Mouse (Mus musculus) liver, embryonic 14.5 days (tissue): ENCODE measurements around the gene Zmynd8. TPM values are rescaled to one million over a fixed set of nuclear protein-coding genes. Genes with fewer than 3 reads are reported as not detected.

Source experiments
- ATAC-seq: fragments of 200-750 bp; cut with Nextera tagmentation; 2 replicates; pipeline ENCODE4 v1.8.0; 2017; ENCODE audit warnings: moderate number of reproducible peaks, mild to moderate bottlenecking, moderate library complexity; ENCODE audit not compliant: insufficient read depth
- DNase-seq, 3 experiments: peaks; one replicate each; pipeline ENCODE4 v3.0.0-alpha.2; 2012 to 2013; ENCODE audit warnings: low read depth in 3 of 3, low spot score in 3 of 3
- H3K27ac ChIP-seq: fragments of 300-500 bp; sonication (generic); 2 replicates; pipeline ENCODE4 v1.5.1; 2014; ENCODE audit warnings: moderate library complexity, mild to moderate bottlenecking, control low read depth, inconsistent platforms
- H3K27me3 ChIP-seq: fragments of 300-500 bp; sonication (generic); 2 replicates; pipeline ENCODE4 v1.6.1; 2014; ENCODE audit warnings: mild to moderate bottlenecking, low read length, moderate library complexity; ENCODE audit not compliant: control insufficient read depth, insufficient read depth
- H3K36me3 ChIP-seq: fragments of 300-500 bp; sonication (generic); replicated peaks from 2 replicates; pipeline ENCODE4 v1.6.1; 2014; ENCODE audit warnings: low read depth; ENCODE audit not compliant: control insufficient read depth, insufficient read depth
- H3K4me1 ChIP-seq, 2 experiments: fragments of 200-500 bp in 1 of 2; fragments of 300-500 bp in 1 of 2; sonication (generic) in 1 of 2; replicated peaks; 2 replicates each; pipeline ENCODE4 v1.6.1; 2012 to 2014; ENCODE audit warnings: antibody characterized with exemption in 1 of 2, inconsistent platforms in 1 of 2, low read length in 1 of 2; ENCODE audit not compliant: control insufficient read depth in 2 of 2, insufficient read depth in 2 of 2
- H3K4me2 ChIP-seq: fragments of 300-500 bp; sonication (generic); 2 replicates; pipeline ENCODE4 v1.6.1; 2014; ENCODE audit warnings: low read depth, mild to moderate bottlenecking, control low read depth, moderate library complexity
- H3K4me3 ChIP-seq, 2 experiments: fragments of 200-500 bp in 1 of 2; fragments of 300-500 bp in 1 of 2; sonication (generic) in 1 of 2; 2 replicates each; pipeline ENCODE4 v1.5.1; 2012 to 2014; ENCODE audit warnings: low read depth in 2 of 2, low read length in 2 of 2, mild to moderate bottlenecking in 2 of 2, control low read depth in 1 of 2, inconsistent platforms in 1 of 2, moderate library complexity in 1 of 2; ENCODE audit not compliant: insufficient read depth in 1 of 2
- H3K9ac ChIP-seq: fragments of 300-500 bp; sonication (generic); replicated peaks from 2 replicates; pipeline ENCODE4 v1.6.1; 2014; ENCODE audit warnings: mild to moderate bottlenecking, control low read depth, moderate library complexity
- H3K9me3 ChIP-seq: fragments of 300-500 bp; sonication (generic); 2 replicates; pipeline ENCODE4 v1.6.1; 2016; ENCODE audit warnings: low read length, mixed read lengths; ENCODE audit not compliant: control insufficient read depth
- CTCF ChIP-seq: IDR thresholded peaks from 2 replicates; pipeline ENCODE4 v1.5.1; 2016; ENCODE audit warnings: antibody characterized with exemption, low read depth, control low read depth
- EP300 ChIP-seq: IDR thresholded peaks from 2 replicates; pipeline ENCODE4 v1.6.1; 2016; ENCODE audit warnings: antibody characterized with exemption, low read depth
- WGBS: fragments of 180-500 bp; shearing (Covaris S2); extraction: QIAGEN DNeasy Blood & Tissue Kit; methylation state at CpG from one replicate; pipeline ENCODE4 v1.1.7; 2014; ENCODE audit not compliant: insufficient replicate concordance; 5-methylcytosine and 5-hydroxymethylcytosine counted together
- polyA plus RNA-seq, 2 experiments: library from polyadenylated mRNA; depleted of rRNA in 1 of 2; stranded (reverse) in 1 of 2; unstranded in 1 of 2; fragments of >200 nt; fragmentation: Nextera tagmentation in 1 of 2; extraction: Ambion mirVana in 1 of 2; gene quantifications; 2 replicates each; pipeline versions ENCODE4 v1.2.1 to v1.2.3; 2012 to 2014

Zmynd8 gene
- polyA plus RNA-seq, 2 experiments, result 16.3 to 17.7 TPM

DNA sequence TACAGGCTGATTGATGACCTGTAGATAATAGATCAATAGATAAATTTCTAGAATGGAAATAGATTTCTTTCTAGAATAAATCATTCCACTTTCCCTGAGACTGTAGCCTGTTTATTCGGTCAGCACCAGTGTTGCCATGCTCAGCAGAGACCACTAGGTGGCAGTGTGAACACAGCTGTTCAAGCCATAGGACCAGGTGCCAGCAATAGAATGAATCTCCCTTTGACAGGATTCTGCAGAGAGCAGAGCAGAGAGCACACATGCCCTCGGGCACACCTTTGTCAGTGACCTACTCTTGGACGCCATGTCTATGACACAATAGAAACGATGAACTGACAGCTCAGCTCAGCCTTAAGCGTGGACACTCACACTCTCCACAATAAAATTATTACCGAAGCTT, 119.9 kb downstream of the Zmynd8 start:
- no peak overlapping the region for H3K9ac ChIP-seq
- H3K4me1 ChIP-seq, result no peaks in the 10 kb centered on the region
- no peaks in the 10 kb centered on the region for H3K27me3 ChIP-seq
- ATAC-seq (peak; percentile 21; the same call in 1 of the 2 replicates), DNase-seq (peak; percentile 33 to 50 (median 43))
- H3K9me3 ChIP-seq, result no peaks in the 10 kb centered on the region
- H3K4me3 ChIP-seq, result no peak overlapping the region
- H3K27ac ChIP-seq, result no peak overlapping the region
- H3K4me2 ChIP-seq, result no peak overlapping the region
- WGBS, result 28% methylated on average over 6 of the region's 6 CpGs
- peaks cover 3% of the 10 kb centered on the region; the same call in 1 of the 2 replicates for H3K36me3 ChIP-seq
- TF ChIP-seq CTCF, result peak; percentile 97
- no peak for TF ChIP-seq EP300

DNA sequence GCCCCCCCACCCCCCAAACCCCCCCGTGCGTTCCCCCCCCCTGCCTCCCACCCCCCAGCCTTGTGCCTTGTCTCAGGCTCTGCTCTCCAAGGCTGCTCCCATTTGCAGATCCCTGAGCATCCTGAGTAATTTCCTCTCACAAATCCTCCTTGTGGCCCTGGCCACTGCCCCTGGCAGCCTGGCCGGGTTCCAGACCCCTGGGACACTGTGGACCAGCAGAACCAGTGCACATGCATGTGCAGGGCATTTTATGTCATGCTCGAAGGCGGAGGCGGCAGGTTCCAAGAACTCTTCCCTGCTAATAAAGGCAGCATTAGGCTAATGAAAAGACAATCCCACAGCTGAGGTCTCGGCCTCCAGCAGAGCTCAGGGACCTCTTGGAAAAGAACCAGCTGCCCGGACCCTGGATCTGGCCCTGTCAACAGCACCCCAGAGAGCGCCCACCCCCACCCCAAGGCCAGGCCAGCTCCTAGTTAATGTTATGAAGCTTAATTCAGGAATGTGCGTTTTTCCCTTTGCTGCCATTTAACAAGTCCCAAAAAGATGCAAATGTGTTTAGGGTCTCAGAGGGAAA, 129.4 kb downstream of the Zmynd8 start:
- no peaks in the 10 kb centered on the region for H3K4me1 ChIP-seq
- DNase-seq (no peak), ATAC-seq (no peak)
- no peak for TF ChIP-seq EP300
- no peak for TF ChIP-seq CTCF
- H3K36me3 ChIP-seq, result no peaks in the 10 kb centered on the region
- no peaks in the 10 kb centered on the region for H3K9me3 ChIP-seq
- no peak overlapping the region for H3K4me3 ChIP-seq
- no peak overlapping the region for H3K9ac ChIP-seq
- no peak overlapping the region for H3K4me2 ChIP-seq
- H3K27me3 ChIP-seq, result no peaks in the 10 kb centered on the region
- H3K27ac ChIP-seq, result no peak overlapping the region
- 51% methylated on average over 10 of the region's 10 CpGs for WGBS

DNA sequence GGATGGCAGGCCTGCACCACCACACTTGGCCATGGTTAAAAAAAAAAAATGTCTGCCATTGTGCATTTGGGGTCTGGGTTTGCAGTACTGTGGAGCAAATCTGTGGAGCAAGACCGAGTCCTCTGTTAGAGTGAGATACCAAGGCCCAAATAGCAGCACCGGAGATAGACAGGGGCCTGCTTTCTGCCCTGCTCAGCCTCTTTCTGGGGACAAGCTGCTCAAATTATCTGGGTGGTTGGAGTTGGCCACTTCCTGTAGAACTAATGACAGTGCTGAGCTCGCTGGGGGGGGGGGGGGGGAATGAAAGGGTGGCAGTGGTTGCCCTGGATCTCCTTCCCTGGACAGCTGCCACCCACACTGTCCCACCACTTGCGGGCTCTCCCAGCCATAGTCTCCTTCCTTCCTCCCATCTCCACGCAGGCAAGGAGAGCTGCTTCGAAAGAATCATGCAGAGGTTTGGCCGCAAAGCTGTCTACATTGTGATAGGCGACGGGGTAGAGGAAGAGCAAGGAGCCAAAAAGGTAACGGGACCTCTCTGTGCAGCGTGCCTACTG, 129.9 kb downstream of the Zmynd8 start:
- DNase-seq (no peak), ATAC-seq (no peak)
- Histone ChIP-seq H3K27me3 (no peaks in the 10 kb centered on the region), H3K4me2 (no peak overlapping the region), H3K4me1 (no peaks in the 10 kb centered on the region), H3K9me3 (no peaks in the 10 kb centered on the region), H3K36me3 (no peaks in the 10 kb centered on the region), H3K9ac (no peak overlapping the region), H3K27ac (no peak overlapping the region), H3K4me3 (no peak overlapping the region)
- TF ChIP-seq CTCF (no peak), EP300 (no peak)
- 14% methylated on average over 10 of the region's 11 CpGs for WGBS

DNA sequence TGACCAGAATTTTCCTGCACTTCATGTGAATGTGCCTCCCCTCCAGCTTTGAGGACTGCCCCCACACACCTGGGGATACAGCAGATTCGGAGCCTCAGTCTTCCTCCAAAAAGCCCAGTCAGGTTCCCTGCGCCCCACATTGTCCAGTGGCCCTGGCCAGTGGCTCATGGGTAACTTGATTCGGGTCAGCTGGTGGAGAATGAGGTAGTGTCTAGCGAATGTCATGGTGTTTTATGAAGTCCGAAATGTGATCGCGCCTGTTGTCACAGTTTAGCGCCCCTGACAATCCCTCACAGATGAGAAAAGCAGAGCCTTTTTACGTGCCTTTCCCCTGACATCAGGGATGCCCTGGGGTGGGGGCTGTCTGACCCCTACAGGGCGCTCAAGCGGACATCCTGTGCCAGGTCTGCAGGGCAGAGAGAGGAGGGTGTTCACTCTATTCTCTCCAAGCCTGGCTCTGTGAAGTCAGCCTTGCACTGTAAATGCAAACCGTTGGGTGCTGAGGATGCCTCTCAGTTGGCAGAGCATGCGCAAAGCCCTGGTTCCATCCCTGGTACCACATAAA, 139.3 kb downstream of the Zmynd8 start:
- H3K36me3 ChIP-seq, result no peaks in the 10 kb centered on the region
- no peak overlapping the region for H3K27ac ChIP-seq
- no peak for ATAC-seq
- no peak overlapping the region for H3K9ac ChIP-seq
- H3K4me3 ChIP-seq, result no peak overlapping the region
- DNase-seq, result no peak
- H3K9me3 ChIP-seq, result no peaks in the 10 kb centered on the region
- no peaks in the 10 kb centered on the region for H3K27me3 ChIP-seq
- WGBS, result 70% methylated on average over 13 of the region's 13 CpGs
- TF ChIP-seq CTCF, result no peak
- TF ChIP-seq EP300, result no peak
- H3K4me2 ChIP-seq, result no peak overlapping the region
- no peaks in the 10 kb centered on the region for H3K4me1 ChIP-seq

DNA sequence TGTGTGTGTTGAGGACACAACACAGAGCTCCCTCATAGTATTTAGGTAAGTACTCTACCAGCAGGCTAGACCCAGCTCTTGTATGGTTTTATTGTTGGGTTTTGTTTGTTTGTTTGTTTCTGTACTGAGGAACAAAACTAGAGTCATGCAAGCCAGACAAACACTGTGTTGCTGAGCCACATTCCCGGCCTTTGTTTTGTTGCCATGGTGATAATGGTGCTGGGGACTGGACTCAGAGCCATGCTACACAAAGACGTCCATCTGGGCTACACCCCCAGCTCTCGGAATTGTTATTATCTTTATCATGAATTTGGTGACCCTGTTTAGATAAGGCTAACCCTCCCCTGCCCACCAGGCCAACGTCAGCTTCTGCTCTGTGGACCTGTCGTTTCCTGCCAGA, 140.3 kb downstream of the Zmynd8 start:
- Histone ChIP-seq H3K27ac (no peak overlapping the region), H3K27me3 (no peaks in the 10 kb centered on the region), H3K9me3 (no peaks in the 10 kb centered on the region), H3K36me3 (no peaks in the 10 kb centered on the region), H3K4me2 (no peak overlapping the region), H3K9ac (no peak overlapping the region), H3K4me1 (no peaks in the 10 kb centered on the region), H3K4me3 (no peak overlapping the region)
- TF ChIP-seq CTCF (no peak), EP300 (no peak)
- DNase-seq (no peak), ATAC-seq (no peak)
- WGBS, result 14% methylated on average over 5 of the region's 5 CpGs
